Mouse (Mus musculus): ENCODE measurements at regions not wholly inside any gene's neighbourhood (a gene's known extent, or its start where the extent isn't known, plus 50 kb on each side); places are given as distances from the start of the nearest gene placed in this dataset.

- Histone ChIP-seq H3K4me2 (no peak overlapping the region), H3K27me3 (peaks cover 30% of the 10 kb centered on the region), H3K9me3 (replicated peaks) (no peaks in the 10 kb centered on the region), H3K9ac (no peak overlapping the region), H3K36me3 (no peaks in the 10 kb centered on the region), H3K4me3 (no peak overlapping the region), H3K27ac (no peak overlapping the region), H3K4me1 (replicated peaks) (no peaks in the 10 kb centered on the region)
- 82% methylated on average over 3 of the region's 3 CpGs for WGBS
- ATAC-seq (replicated peaks; ENCODE audit: insufficient number of reproducible peaks, insufficient read depth, low FRiP score, low read depth) = no peak
These were observed 74.5 kb upstream of the Gm26897 start for GRCm38 (mm10) chr5:111659229-111659628.

DNA sequence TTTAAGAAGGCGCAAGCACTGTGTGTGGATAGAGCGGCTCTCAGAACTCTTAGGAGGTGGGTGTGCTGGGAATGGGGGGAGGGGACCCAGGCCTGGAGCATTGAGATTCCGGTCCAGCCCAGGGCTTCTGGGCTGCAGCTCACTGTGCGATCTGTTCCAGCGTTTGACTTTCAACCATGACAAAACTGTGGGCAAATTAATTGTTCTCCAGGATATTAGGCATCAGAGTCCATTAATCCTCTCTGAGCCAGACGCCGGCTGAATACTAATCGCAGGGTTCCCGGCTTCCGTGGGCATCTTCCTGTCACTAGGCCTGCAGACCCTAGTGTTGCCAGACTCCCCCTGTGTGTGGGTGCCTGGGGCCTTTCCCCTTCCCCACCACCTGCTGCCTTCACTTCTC lies 73.3 kb upstream of the Gm26897 start:
- Histone ChIP-seq H3K27me3 (peaks cover 30% of the 10 kb centered on the region), H3K9me3 (replicated peaks) (no peaks in the 10 kb centered on the region), H3K36me3 (no peaks in the 10 kb centered on the region), H3K4me1 (replicated peaks) (no peaks in the 10 kb centered on the region), H3K4me3 (no peak overlapping the region), H3K9ac (no peak overlapping the region), H3K4me2 (no peak overlapping the region), H3K27ac (no peak overlapping the region)
- no peak for ATAC-seq (replicated peaks; ENCODE audit: insufficient number of reproducible peaks, insufficient read depth, low FRiP score, low read depth)
- 70% methylated on average over 10 of the region's 10 CpGs for WGBS

GRCm38 (mm10) chr5:111660968-111661367 lies 72.8 kb upstream of the Gm26897 start:
- H3K4me3 ChIP-seq = no peak overlapping the region
- no peaks in the 10 kb centered on the region for H3K4me1 ChIP-seq (replicated peaks)
- no peak for ATAC-seq (replicated peaks; ENCODE audit: insufficient number of reproducible peaks, insufficient read depth, low FRiP score, low read depth)
- H3K9ac ChIP-seq = no peak overlapping the region
- H3K4me2 ChIP-seq = no peak overlapping the region
- no peak overlapping the region for H3K27ac ChIP-seq
- no peaks in the 10 kb centered on the region for H3K36me3 ChIP-seq
- H3K9me3 ChIP-seq (replicated peaks) = no peaks in the 10 kb centered on the region
- peaks cover 35% of the 10 kb centered on the region for H3K27me3 ChIP-seq
- WGBS = 75% methylated on average over 6 of the region's 6 CpGs

DNA sequence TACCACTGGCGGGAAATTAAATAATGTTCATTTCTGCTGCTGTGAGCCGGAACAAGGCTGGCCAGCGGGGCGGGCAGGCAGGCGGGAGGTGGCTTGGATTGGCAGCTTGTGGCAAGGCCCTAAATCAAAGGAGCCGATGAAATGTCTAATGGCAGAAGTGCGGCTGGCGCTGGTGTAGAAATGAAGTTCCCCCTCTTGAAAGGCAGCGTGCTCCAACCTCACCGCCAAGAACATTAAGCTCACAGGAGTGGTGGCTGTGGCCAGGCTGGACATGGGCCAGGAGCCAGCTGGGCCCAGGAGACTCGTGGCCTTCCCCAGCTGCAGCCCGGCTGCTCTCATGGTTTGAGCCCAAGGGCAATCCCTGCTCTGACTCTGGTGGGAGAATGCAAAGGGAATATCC lies 71.8 kb upstream of the Gm26897 start:
- Histone ChIP-seq H3K9ac (no peak overlapping the region), H3K36me3 (no peaks in the 10 kb centered on the region), H3K27ac (no peak overlapping the region), H3K4me3 (no peak overlapping the region), H3K27me3 (peaks cover 38% of the 10 kb centered on the region), H3K4me1 (replicated peaks) (no peaks in the 10 kb centered on the region), H3K4me2 (no peak overlapping the region), H3K9me3 (replicated peaks) (no peaks in the 10 kb centered on the region)
- no peak for ATAC-seq (replicated peaks; ENCODE audit: insufficient number of reproducible peaks, insufficient read depth, low FRiP score, low read depth)
- 72% methylated on average over 12 of the region's 12 CpGs for WGBS

GRCm38 (mm10) chr5:111663831-111664230 lies 69.9 kb upstream of the Gm26897 start:
- no peak overlapping the region for H3K4me3 ChIP-seq
- no peak overlapping the region for H3K27ac ChIP-seq

DNA sequence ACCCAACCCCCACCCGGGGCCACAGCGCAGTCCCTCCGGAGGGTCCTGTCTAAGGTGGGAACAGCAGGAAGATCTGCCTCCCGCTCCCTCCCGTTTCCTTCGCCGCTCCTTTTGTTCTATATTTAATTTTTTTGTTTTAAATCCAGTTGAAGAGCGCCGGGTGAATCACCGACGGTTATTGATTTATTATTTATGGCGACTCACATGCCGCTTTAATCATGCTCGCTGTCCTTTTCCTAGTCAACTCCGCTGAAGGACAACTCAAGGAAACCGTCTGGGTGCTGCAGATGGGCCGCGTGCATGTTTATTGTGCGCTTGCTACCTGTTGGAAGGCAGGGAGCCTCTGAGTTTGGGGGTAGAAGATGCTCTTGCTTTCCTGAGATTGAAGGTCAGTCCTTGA lies 68.3 kb upstream of the Gm26897 start:
- no peak for ATAC-seq (replicated peaks; ENCODE audit: insufficient number of reproducible peaks, insufficient read depth, low FRiP score, low read depth)
- Histone ChIP-seq H3K4me2 (no peak overlapping the region), H3K4me3 (no peak overlapping the region), H3K9ac (no peak overlapping the region), H3K9me3 (replicated peaks) (no peaks in the 10 kb centered on the region), H3K36me3 (no peaks in the 10 kb centered on the region), H3K27ac (no peak overlapping the region), H3K27me3 (peaks cover 27% of the 10 kb centered on the region), H3K4me1 (replicated peaks) (no peaks in the 10 kb centered on the region)
- 70% methylated on average over 19 of the region's 19 CpGs for WGBS

More at GRCm38 (mm10) chr5:111663831-111664230, 69.9 kb upstream of the Gm26897 start:
- peaks cover 41% of the 10 kb centered on the region for H3K27me3 ChIP-seq
- WGBS = 92% methylated on average over 7 of the region's 7 CpGs
- H3K36me3 ChIP-seq = no peaks in the 10 kb centered on the region
- no peak for ATAC-seq (replicated peaks; ENCODE audit: insufficient number of reproducible peaks, insufficient read depth, low FRiP score, low read depth)
- H3K9ac ChIP-seq = no peak overlapping the region
- no peaks in the 10 kb centered on the region for H3K9me3 ChIP-seq (replicated peaks)
- H3K4me1 ChIP-seq (replicated peaks) = no peaks in the 10 kb centered on the region
- no peak overlapping the region for H3K4me2 ChIP-seq

GRCm38 (mm10) chr5:111666007-111666406 lies 67.7 kb upstream of the Gm26897 start:
- H3K9ac ChIP-seq = no peak overlapping the region
- no peak overlapping the region for H3K4me2 ChIP-seq
- WGBS = 62% methylated on average over 8 of the region's 8 CpGs
- no peaks in the 10 kb centered on the region for H3K4me1 ChIP-seq (replicated peaks)
- no peaks in the 10 kb centered on the region for H3K36me3 ChIP-seq
- no peak overlapping the region for H3K27ac ChIP-seq
- H3K27me3 ChIP-seq = peaks cover 23% of the 10 kb centered on the region
- no peak overlapping the region for H3K4me3 ChIP-seq
- ATAC-seq (replicated peaks; ENCODE audit: insufficient number of reproducible peaks, insufficient read depth, low FRiP score, low read depth) = no peak
- H3K9me3 ChIP-seq (replicated peaks) = no peaks in the 10 kb centered on the region

GRCm38 (mm10) chr5:111667901-111668300 lies 65.8 kb upstream of the Gm26897 start:
- H3K27ac ChIP-seq = no peak overlapping the region
- ATAC-seq (replicated peaks; ENCODE audit: insufficient number of reproducible peaks, insufficient read depth, low FRiP score, low read depth) = no peak
- WGBS = 61% methylated on average over 3 of the region's 3 CpGs

DNA sequence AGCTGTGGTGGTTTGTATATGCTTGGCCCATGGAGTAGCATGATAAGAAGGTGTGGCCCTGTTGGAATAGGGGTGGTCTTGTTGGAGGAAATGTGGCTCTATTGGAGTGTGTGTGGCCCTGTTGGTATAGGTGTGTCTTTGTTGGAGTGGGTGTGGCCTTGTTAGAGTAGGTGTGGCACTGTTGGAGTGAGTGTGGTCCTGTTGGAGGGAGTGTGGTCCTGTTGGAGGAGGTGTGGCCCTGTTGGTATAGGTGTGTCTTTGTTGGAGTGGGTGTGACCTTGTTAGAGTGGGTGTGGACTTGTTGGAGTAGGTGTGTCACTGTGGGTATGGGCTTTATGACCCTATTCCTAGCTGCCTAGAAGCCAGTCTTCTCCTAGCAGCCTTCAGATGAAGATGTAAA lies 64.6 kb upstream of the Gm26897 start:
- Histone ChIP-seq H3K27ac (no peak overlapping the region), H3K9me3 (replicated peaks) (no peaks in the 10 kb centered on the region), H3K4me2 (no peak overlapping the region), H3K36me3 (no peaks in the 10 kb centered on the region), H3K9ac (no peak overlapping the region), H3K4me1 (replicated peaks) (peaks cover 11% of the 10 kb centered on the region), H3K27me3 (peaks cover 11% of the 10 kb centered on the region; the same call in 1 of the 2 replicates), H3K4me3 (no peak overlapping the region)
- no peak for ATAC-seq (replicated peaks; ENCODE audit: insufficient number of reproducible peaks, insufficient read depth, low FRiP score, low read depth)

More at GRCm38 (mm10) chr5:111667901-111668300, 65.8 kb upstream of the Gm26897 start:
- H3K4me2 ChIP-seq = no peak overlapping the region
- H3K9me3 ChIP-seq (replicated peaks) = no peaks in the 10 kb centered on the region
- H3K4me1 ChIP-seq (replicated peaks) = peaks cover 11% of the 10 kb centered on the region
- H3K27me3 ChIP-seq = peaks cover 14% of the 10 kb centered on the region
- H3K4me3 ChIP-seq = no peak overlapping the region
- no peak overlapping the region for H3K9ac ChIP-seq
- no peaks in the 10 kb centered on the region for H3K36me3 ChIP-seq

DNA sequence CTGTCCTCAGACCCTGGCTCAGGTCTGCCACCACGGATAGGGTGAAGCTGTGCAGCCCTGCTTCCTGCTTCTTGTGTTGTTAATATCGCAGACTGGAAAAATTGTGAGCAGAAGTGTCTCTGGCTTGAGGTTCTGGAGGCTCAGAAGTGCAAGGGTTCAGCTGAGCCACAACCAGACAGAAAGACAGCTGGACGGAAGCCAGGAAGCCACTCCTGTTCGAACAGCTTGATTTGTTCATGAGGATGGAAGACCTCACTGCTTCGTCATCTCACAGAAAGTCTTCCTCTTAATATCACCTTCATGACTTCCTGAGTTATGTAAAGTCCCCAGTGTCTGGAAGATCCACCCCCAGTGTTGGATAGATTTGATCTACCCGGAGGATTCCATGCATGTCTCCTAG lies 62.0 kb upstream of the Gm26897 start:
- no peak for ATAC-seq (replicated peaks; ENCODE audit: insufficient number of reproducible peaks, insufficient read depth, low FRiP score, low read depth)
- H3K9ac ChIP-seq = no peak overlapping the region
- no peak overlapping the region for H3K4me3 ChIP-seq
- peaks cover 28% of the 10 kb centered on the region for H3K4me1 ChIP-seq (replicated peaks)
- 0 out of 2 replicates have a peak, but pooled peaks cover 3% of the 10 kb centered on the region for H3K27me3 ChIP-seq
- no peaks in the 10 kb centered on the region for H3K36me3 ChIP-seq
- H3K4me2 ChIP-seq = no peak overlapping the region
- peak overlapping the region; percentile 38 for H3K27ac ChIP-seq
- H3K9me3 ChIP-seq (replicated peaks) = no peaks in the 10 kb centered on the region
- 37% methylated on average over 6 of the region's 6 CpGs for WGBS

DNA sequence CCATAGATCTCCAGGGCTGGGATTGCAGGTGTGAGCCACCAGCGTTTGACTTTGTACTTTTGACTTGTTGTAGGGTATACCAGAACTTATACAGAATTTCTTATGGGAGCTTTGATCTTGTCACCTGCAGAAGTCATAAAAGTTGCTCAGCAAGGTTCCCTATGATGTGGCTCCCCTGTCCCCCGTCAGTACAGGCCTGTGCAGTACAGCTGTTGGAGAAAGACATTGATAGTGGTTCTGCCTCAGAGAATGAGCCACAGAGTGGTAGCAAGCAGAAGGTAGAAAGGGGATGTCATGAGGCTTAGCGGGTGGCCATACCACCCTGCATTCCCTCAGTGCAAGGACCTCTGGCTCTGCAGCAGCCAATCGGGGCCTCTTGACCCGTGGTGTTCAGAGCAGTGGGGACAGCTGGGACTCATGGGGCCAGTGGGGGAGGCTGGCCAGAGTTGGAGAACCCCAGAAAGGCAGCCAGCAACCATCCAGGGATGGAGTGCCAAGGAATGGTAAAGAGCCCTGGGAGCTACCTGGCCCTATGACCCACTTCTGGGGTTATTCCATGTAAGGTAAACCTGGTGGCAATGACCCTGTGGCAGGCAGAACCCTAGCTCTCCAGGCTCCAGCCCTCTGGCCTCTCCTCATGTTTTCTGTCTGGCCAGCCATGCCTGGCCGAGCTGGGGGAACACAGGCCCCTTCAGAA lies 58.6 kb upstream of the Gm26897 start:
- Histone ChIP-seq H3K9me3 (replicated peaks) (no peaks in the 10 kb centered on the region), H3K4me3 (no peak overlapping the region), H3K27ac (peak overlapping the region; percentile 81), H3K9ac (no peak overlapping the region), H3K4me2 (peak overlapping the region; percentile 11; the same call in 1 of the 2 replicates), H3K4me1 (replicated peaks) (peaks cover 28% of the 10 kb centered on the region), H3K36me3 (no peaks in the 10 kb centered on the region), H3K27me3 (0 out of 2 replicates have a peak, but pooled peaks cover 10% of the 10 kb centered on the region)
- 49% methylated on average over 6 of the region's 6 CpGs for WGBS
- ATAC-seq (replicated peaks; ENCODE audit: insufficient number of reproducible peaks, insufficient read depth, low FRiP score, low read depth) = 0 out of 2 replicates have a peak, but pooled peaks have one; percentile 1

DNA sequence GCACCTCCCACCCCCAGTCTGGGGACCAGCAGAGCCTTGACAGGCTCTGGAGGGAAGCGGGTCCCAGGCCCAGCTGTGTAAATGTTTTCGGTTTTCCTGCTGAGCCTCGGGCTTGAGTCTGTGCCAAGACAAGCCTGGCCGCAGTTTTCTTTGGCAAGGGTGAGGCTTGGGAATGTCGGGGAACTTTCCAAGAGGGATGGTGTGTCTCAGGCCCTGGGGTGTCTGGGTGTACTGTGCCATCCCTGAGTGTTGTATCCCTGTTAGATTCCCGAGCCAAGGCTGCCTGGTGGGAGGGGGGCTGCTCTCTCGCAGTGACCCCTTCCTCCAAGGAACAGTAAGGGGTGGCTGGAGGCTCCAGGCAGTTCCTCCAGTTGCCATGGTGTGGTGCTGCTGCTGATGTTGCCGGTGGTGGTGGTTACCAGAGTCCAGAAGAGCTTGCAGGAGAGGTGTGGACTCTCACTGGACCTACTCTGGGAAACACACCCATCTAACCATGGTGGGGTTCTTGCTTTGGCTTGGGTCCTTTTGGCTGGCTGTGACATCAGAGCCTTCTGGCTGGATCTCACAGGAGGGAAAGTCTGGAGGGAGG lies 58.0 kb upstream of the Gm26897 start:
- ATAC-seq (replicated peaks; ENCODE audit: insufficient number of reproducible peaks, insufficient read depth, low FRiP score, low read depth) = peak; percentile 79
- Histone ChIP-seq H3K4me2 (peak overlapping the region; percentile 11; the same call in 1 of the 2 replicates), H3K9me3 (replicated peaks) (no peaks in the 10 kb centered on the region), H3K4me3 (no peak overlapping the region), H3K27ac (peak overlapping the region; percentile 81), H3K9ac (no peak overlapping the region), H3K36me3 (no peaks in the 10 kb centered on the region), H3K27me3 (0 out of 2 replicates have a peak, but pooled peaks cover 10% of the 10 kb centered on the region), H3K4me1 (replicated peaks) (peaks cover 28% of the 10 kb centered on the region)
- WGBS = 3% methylated on average over 8 of the region's 8 CpGs

Data from heart, embryonic 15.5 days (tissue).